Mouse (Mus musculus) forebrain, postnatal 0 days (tissue): ENCODE data around the gene Zmynd8. TPM values are rescaled to one million over a fixed set of nuclear protein-coding genes. Genes with fewer than 3 reads are reported as not detected.

Experiments used
- ATAC-seq: fragments of 200-750 bp; cut with Nextera tagmentation; 2 replicates; pipeline ENCODE4 v1.8.0; 2017; ENCODE audit warnings: mild to moderate bottlenecking, moderate library complexity
- DNase-seq: peaks from one replicate; pipeline ENCODE4 v3.0.0-alpha.2; 2015
- H3K27ac ChIP-seq: fragments of 300-500 bp; sonication (generic); 2 replicates; pipeline ENCODE4 v1.5.1; 2014; ENCODE audit warnings: low read depth, mild to moderate bottlenecking, antibody characterized with exemption, low read length, moderate library complexity, mixed read lengths
- H3K27me3 ChIP-seq: fragments of 300-500 bp; sonication (generic); 2 replicates; pipeline ENCODE4 v1.6.1; 2014; ENCODE audit warnings: mild to moderate bottlenecking, low read length, mixed read lengths; ENCODE audit not compliant: insufficient read depth
- H3K36me3 ChIP-seq: fragments of 300-500 bp; sonication (generic); 2 replicates; pipeline ENCODE4 v1.6.1; 2014; ENCODE audit warnings: mild to moderate bottlenecking, moderate library complexity; ENCODE audit not compliant: insufficient read depth
- H3K4me1 ChIP-seq: fragments of 300-500 bp; sonication (generic); 2 replicates; pipeline ENCODE4 v1.6.1; 2014; ENCODE audit warnings: antibody characterized with exemption; ENCODE audit not compliant: insufficient read depth
- H3K4me2 ChIP-seq: fragments of 300-500 bp; sonication (generic); 2 replicates; pipeline ENCODE4 v1.6.1; 2014; ENCODE audit warnings: low read depth, mild to moderate bottlenecking, moderate library complexity
- H3K4me3 ChIP-seq: fragments of 300-500 bp; sonication (generic); 2 replicates; pipeline ENCODE4 v1.5.1; 2014; ENCODE audit warnings: low read depth, low read length, mixed read lengths
- H3K9ac ChIP-seq: fragments of 300-500 bp; sonication (generic); 2 replicates; pipeline ENCODE4 v1.6.1; 2014; ENCODE audit warnings: mild to moderate bottlenecking
- H3K9me3 ChIP-seq: fragments of 300-500 bp; sonication (generic); 2 replicates; pipeline ENCODE4 v1.6.1; 2016; ENCODE audit warnings: low read length
- CTCF ChIP-seq: sonication (generic); IDR thresholded peaks from 2 replicates; pipeline ENCODE4 v1.5.1; 2016; ENCODE audit warnings: antibody characterized with exemption, control low read depth, low read depth
- WGBS: fragments of 180-500 bp; shearing (Covaris S2); extraction: QIAGEN DNeasy Blood & Tissue Kit; methylation state at CpG from one replicate; pipeline ENCODE4 v1.1.7; 2014; 5-methylcytosine and 5-hydroxymethylcytosine counted together
- polyA plus RNA-seq: library from polyadenylated mRNA; unstranded; fragments of >200 nt; fragmentation: Nextera tagmentation; extraction: Ambion mirVana; gene quantifications from 2 replicates; pipeline ENCODE4 v1.2.1, GENCODE M21; 2015
- total RNA-seq: library from RNA; depleted of rRNA; stranded (reverse); fragments of >200 nt; gene quantifications from 2 replicates; pipeline ENCODE4 v1.2.3, GENCODE M21; 2014

Zmynd8 gene
- total and polyA plus RNA-seq, 2 experiments from 2014 or later: 45.7 to 63.5 TPM

DNA sequence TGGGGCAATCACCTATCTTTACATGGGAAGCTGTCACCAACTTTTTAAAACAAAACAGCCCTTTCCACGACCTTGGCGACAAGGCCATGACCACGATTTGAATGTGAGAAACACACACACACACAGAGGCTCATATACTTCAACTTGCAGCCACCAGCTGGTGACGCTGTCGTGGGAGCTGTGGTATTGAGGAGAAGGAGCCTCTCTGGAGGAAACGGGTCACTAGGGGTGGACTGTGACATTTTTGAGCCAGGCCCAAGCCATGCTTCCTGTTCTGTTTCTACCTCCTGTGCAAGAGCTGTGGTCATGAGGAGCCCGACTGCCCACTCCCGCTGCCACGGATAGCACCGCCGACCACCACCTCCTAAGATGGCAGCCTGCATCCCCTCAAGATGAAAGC is 46.4 kb downstream of the Zmynd8 start:
- Histone ChIP-seq H3K9ac (no peak overlapping the region), H3K4me1 (peaks cover 18% of the 10 kb centered on the region), H3K36me3 (peaks cover 6% of the 10 kb centered on the region), H3K27me3 (no peaks in the 10 kb centered on the region), H3K27ac (no peak overlapping the region), H3K4me2 (no peak overlapping the region), H3K4me3 (no peak overlapping the region), H3K9me3 (no peaks in the 10 kb centered on the region)
- TF ChIP-seq CTCF: no peak
- no peak for ATAC-seq
- 92% methylated on average over 11 of the region's 11 CpGs for WGBS
- no peak for DNase-seq

DNA sequence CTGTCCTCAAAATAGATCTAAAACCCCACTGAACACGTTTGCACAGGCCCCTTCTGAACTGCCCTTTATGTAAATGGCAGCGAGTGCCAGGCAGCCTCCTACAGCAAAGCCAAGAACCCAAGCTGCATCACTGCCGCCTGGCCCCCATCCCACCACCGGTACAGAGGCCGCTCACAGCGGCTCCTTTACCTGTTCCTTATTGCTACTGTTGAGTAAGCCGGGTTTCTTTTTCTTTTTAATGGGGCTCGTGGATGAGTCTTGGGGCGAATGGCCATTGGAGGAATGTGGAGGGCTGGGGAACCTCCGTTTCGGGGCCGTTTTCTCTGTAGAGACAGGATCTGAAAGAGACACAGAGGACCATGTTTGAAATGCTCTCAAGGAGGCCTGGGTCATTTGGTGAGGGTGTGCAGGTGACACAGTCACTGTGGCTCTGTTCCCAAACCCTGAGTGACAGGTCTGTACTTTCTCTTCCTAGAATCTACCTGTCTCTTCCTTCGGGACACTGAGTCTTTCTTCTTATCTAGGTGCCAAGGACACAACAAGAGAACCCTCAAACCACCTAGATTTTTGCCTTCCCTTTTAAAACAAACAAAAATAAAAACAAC is 46.9 kb downstream of the Zmynd8 start:
- Histone ChIP-seq H3K9ac (no peak overlapping the region), H3K27ac (peak overlapping the region; percentile 64; the same call in 1 of the 2 replicates), H3K9me3 (no peaks in the 10 kb centered on the region), H3K4me2 (no peak overlapping the region), H3K4me1 (peaks cover 15% of the 10 kb centered on the region; the same call in 1 of the 2 replicates), H3K27me3 (no peaks in the 10 kb centered on the region), H3K4me3 (no peak overlapping the region), H3K36me3 (peaks cover 7% of the 10 kb centered on the region)
- ATAC-seq: no peak
- WGBS: 68% methylated on average over 13 of the region's 13 CpGs
- TF ChIP-seq CTCF: no peak
- DNase-seq: no peak

DNA sequence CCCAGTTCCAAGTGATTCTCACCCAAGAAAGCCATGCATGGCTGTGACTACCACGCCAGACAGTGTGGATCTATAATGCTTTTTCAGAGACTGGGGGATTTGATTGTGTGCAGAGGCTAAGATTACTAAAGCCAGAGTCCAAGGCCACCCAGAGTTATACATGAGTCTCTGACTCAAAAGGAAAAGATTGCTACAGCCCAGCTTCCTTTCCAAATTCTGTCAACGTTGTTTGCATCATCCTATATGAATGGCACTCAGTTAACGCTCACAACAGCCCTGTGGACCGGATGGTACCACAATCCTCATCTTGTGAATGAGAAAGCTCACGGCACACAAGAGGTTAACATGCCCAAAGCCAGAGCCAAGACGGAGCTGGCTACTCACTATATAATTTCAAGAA is 48.0 kb downstream of the Zmynd8 start:
- Histone ChIP-seq H3K4me2 (no peak overlapping the region), H3K9me3 (no peaks in the 10 kb centered on the region), H3K36me3 (peaks cover 7% of the 10 kb centered on the region), H3K9ac (no peak overlapping the region), H3K27me3 (no peaks in the 10 kb centered on the region), H3K4me3 (no peak overlapping the region), H3K4me1 (peaks cover 9% of the 10 kb centered on the region; the same call in 1 of the 2 replicates), H3K27ac (peak overlapping the region; percentile 64)
- DNase-seq (no peak), ATAC-seq (no peak)
- WGBS: 71% methylated on average over 6 of the region's 6 CpGs
- TF ChIP-seq CTCF: no peak

DNA sequence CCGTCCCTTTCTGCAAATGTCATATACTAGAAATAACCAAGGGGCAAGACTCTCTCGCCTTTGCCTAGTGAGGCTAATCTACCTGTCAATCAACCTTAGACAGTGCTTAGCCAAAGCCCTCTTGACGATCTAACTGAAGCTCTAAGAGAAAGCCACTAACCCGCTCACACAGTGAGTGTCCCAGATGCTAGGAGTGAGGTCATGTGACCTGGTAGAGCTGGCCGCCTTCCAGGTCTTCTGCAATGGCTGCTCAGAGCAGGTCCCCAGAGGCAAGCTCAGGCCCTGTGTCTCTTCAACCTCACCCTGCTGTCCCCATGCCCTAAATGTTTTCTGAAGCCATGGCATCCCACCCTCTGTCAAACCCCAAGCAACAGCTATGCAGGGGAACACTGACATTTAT is 49.7 kb downstream of the Zmynd8 start:
- ATAC-seq: peak; percentile 74
- peaks cover 4% of the 10 kb centered on the region; the same call in 1 of the 2 replicates for H3K4me1 ChIP-seq
- no peak overlapping the region for H3K27ac ChIP-seq
- TF ChIP-seq CTCF: no peak
- H3K4me3 ChIP-seq: no peak overlapping the region
- 29% methylated on average over 5 of the region's 5 CpGs for WGBS
- peak; percentile 62 for DNase-seq
- no peak overlapping the region for H3K9ac ChIP-seq
- no peaks in the 10 kb centered on the region for H3K9me3 ChIP-seq
- H3K27me3 ChIP-seq: no peaks in the 10 kb centered on the region
- H3K4me2 ChIP-seq: no peak overlapping the region
- peaks cover 22% of the 10 kb centered on the region for H3K36me3 ChIP-seq

DNA sequence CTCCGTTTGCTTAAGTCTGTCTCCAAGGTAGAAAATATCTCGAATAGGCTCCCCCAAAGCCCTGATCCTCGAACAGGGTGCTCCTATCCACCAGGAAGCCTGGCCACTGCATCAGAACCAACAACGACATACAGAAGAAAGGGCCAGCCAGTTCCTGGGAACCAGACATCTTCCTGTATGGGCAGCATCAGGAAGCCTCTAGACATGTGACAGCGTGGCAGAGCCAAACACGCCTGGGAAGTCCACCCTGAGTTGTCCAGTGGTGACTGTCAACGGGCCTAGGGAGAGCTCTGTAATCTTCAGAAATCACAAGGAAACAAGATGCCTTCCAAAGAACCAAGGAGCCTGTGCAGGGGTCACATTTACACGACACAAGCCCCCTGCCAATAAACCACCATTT is 52.0 kb downstream of the Zmynd8 start:
- Histone ChIP-seq H3K27me3 (no peaks in the 10 kb centered on the region), H3K9ac (no peak overlapping the region), H3K27ac (no peak overlapping the region), H3K4me1 (peaks cover 4% of the 10 kb centered on the region; the same call in 1 of the 2 replicates), H3K9me3 (no peaks in the 10 kb centered on the region), H3K4me3 (no peak overlapping the region), H3K4me2 (no peak overlapping the region), H3K36me3 (peaks cover 39% of the 10 kb centered on the region)
- TF ChIP-seq CTCF: no peak
- WGBS: 85% methylated on average over 8 of the region's 8 CpGs
- DNase-seq (no peak), ATAC-seq (no peak)

DNA sequence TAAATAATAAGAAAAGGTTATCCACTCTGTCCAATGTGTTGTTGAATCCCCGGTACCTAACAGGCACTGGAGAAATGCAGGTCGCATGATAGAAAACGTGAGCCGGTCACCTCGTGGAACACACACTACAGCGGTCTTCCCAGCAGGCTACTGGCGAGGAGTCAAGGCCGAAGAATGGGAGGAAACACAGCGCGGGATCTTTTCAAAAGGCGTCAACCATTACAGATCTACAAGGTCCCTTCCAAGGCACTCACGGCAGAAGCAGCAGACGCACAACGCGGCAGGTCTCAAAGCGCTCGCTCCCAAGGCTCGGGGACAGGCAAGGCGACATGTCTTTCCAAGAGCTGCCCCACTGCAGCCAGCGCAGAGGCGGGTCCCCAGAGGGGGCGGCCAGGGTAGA is 53.3 kb downstream of the Zmynd8 start:
- H3K9ac ChIP-seq: no peak overlapping the region
- no peak overlapping the region for H3K27ac ChIP-seq
- TF ChIP-seq CTCF: no peak
- H3K4me3 ChIP-seq: no peak overlapping the region
- no peaks in the 10 kb centered on the region for H3K4me1 ChIP-seq
- H3K27me3 ChIP-seq: no peaks in the 10 kb centered on the region
- no peak overlapping the region for H3K4me2 ChIP-seq
- peaks cover 45% of the 10 kb centered on the region for H3K36me3 ChIP-seq
- no peak for ATAC-seq
- no peaks in the 10 kb centered on the region for H3K9me3 ChIP-seq
- 65% methylated on average over 22 of the region's 22 CpGs for whole genome bisulfite sequencing
- DNase-seq: no peak

DNA sequence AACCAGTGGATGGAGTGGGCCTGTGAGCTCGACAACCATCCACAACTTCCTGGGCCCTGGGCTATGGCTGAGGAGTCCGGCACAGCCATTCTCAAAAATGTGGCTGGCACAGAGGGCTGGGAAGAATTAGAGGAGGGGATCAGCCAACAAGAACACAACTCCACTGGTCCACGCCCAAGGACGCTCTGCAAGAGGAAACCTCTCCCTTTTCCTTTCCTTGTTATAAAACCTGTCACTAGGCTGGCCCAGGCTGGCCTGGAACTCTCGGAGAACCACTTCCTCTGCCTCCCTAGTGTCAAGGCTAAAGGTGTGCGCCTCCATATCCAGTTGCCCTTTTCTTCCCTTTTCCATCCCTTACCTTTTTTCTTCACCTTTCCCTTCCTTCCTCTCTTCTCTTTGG is 55.5 kb downstream of the Zmynd8 start:
- H3K4me1 ChIP-seq: no peaks in the 10 kb centered on the region
- H3K4me2 ChIP-seq: no peak overlapping the region
- H3K27ac ChIP-seq: no peak overlapping the region
- H3K36me3 ChIP-seq: peaks cover 61% of the 10 kb centered on the region
- no peak overlapping the region for H3K9ac ChIP-seq
- H3K27me3 ChIP-seq: no peaks in the 10 kb centered on the region
- no peaks in the 10 kb centered on the region for H3K9me3 ChIP-seq
- TF ChIP-seq CTCF: no peak
- DNase-seq: no peak
- no peak for ATAC-seq
- 94% methylated on average over 6 of the region's 6 CpGs for WGBS
- no peak overlapping the region for H3K4me3 ChIP-seq
